Mouse (Mus musculus): Measurements from ENCODE around the gene Dab2ip.

Gene Dab2ip

DNA sequence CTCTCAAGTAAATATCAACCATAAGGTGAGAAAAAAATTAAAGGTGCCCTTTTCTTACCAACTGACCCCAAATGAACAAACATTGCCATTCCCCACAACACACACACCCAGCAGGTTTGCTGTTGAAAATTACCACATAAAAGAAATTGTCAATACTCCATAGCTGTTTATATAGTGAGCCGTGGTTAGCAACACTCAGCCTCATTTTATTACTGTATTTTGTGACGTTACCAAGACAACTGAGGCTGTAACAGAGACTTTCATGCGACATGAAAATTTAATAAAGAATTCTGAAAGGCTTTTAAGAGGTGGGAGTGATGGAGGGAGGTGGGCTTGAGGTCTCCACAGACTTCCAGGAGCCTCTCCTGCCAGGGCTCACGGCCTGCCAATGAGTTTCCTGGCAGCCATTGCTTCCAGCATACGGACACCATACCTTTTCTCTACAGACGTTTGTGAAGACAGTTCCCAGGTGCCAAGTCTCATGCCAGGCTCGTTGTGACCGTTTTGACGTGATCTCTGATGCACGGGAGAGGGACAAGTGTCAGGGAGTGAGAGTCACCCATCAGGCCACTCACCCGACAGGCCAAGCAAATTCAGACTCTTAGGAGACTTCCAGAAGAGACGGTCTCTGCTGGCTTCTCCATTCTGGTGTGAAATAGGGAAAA, 189.4 kb downstream of the Dab2ip start:
- DNase-seq (ENCODE audit: low spot score in 2 of 2): no peak

DNA sequence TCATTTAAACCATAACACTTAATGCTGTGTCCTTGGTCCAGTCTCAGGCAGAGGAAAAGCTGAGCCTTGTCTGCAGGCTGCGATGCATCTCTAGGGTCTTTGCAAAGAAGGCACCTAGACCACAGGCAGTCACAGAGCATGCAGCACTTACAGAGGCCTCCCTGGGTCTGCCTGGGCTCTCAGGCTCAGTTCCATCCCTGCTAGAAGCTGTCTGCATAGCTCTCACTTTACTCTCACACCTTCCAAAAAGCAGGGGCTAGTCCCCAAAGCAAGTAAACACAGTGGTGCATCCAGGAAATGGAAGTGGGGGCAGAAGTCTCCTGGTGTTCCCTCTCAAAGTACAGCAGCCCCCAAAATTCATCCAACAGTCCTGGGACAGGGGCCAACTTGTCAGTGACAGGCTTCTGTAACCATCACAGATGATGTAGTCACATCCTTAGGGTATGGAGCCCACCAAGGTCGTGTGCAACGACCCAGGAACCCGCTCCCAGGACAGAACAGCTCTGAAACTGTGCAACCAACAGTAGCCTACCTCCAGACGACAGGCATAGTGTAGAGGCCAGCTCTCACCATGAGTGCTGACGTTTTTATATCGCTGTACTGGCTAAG, 192.6 kb downstream of the Dab2ip start:
- no peak for DNase-seq (ENCODE audit: low spot score in 2 of 2)

DNA sequence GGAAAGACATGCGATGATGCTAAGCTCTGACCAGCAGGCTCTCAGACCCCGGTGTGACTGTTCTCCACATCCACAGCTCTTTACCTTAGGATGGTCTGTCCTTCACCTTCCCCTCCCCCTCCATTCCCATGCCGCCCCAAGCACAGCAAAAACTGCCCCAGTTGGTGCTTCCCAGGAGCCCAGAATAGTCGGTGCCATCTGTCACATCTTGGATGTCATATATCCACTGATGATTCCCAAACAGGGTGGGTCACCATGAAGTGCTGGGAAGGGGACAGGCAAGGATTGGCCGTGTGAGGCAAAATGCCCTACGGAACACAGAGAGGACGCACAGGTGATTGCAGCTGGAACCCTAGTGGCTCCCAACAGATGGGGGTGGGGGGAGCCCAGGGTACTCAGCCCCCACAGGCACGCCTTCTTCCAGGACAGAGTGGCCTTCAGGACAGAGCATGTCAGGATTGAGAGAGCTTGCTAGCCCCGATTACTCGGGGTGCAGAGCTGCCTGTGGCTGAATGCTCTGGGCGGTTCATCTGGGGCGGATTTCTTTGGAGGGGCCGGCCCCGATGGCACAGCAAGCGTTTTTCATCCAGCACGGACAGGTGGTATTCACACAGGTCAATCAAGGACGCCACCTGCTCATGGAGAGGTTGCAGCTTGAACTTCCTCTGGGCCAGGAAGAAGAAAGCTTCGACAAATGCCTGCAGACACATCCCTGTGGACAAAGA, 193.9 kb downstream of the Dab2ip start:
- DNase-seq (ENCODE audit: low spot score in 2 of 2): no peak

DNA sequence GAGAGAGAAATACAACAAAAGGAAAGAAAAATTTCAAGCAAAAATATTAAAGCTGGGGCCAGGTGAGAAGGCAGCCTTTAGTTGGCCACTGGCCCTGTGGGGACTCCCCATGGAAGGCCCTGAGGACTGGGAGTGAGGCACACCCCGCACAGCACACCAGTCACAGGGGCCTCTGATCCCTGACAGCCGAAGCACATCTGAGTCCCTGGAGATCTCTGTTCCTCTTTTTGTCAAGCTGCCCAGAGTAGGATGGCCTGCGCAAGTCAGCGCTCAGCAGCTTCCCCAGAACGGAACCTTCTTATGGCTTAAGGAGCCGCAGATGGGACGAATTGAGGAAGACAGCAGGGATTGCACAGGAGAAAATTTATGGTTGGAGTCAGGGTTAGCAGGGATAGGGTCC, 198.4 kb downstream of the Dab2ip start:
- no peak for DNase-seq (ENCODE audit: low spot score in 2 of 2)

DNA sequence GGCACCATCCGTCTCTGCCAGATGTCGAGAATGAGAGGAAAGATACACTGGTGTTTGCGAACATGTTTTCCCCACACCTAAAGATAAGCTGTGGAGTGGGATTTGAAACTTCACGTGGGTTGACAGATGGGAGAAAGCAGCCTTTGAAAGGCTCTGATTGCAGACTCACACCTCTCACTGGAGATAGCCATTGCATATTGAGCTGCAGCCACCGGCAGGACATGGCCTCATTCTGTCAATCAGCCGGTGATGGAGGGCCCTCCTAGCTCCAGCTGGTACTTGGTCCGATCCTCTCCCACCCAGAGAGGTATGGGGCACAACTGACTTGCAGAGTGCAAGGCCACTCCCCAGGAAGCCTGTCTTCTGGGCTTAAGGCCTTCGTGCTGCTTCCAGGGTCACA, 202.3 kb downstream of the Dab2ip start:
- no peak for DNase-seq (ENCODE audit: low spot score in 2 of 2)

- DNase-seq (ENCODE audit: low spot score in 2 of 2): no peak
Observed at GRCm38 (mm10) chr2:35760867-35761266, 202.8 kb downstream of the Dab2ip start.

DNA sequence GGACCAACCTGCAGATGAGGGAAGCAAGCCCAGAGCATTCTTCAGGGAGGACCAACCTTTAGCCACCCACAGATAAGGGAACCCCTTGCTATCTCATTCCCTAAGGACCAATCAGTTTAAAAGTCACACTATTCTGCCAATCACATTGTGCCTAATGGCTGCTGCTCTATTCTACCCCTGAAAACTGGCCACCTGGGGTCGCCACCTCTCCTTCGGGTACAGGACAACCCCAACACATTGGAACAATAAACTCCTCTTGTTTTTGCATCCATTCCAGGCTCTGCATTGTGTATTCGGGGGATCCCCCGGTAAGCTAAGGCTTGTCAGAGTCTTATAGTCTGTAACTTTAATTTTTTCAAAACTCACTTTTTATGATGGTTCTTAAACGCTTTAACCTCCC, 203.4 kb downstream of the Dab2ip start:
- no peak for DNase-seq (ENCODE audit: low spot score in 2 of 2)

DNA sequence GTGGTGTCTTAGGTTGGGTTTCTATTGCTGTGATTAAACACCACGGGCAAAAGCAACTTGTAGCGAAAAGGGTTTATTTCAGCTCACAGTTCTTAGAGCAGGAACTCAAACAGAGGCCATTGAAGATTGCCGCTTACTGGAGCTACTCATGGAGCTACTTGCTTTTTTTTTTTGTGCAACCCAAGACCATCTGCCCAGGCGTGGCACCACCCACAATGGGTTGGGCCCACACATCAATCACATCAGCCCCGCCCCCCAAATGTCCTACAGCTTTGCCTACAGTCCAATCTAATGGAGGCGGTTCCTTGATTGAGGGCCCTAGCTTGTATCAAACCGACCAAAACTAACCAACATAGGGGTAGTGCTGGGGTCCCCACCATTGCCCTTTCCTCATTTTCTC, 205.8 kb downstream of the Dab2ip start:
- no peak for DNase-seq (ENCODE audit: low spot score in 2 of 2)

DNA sequence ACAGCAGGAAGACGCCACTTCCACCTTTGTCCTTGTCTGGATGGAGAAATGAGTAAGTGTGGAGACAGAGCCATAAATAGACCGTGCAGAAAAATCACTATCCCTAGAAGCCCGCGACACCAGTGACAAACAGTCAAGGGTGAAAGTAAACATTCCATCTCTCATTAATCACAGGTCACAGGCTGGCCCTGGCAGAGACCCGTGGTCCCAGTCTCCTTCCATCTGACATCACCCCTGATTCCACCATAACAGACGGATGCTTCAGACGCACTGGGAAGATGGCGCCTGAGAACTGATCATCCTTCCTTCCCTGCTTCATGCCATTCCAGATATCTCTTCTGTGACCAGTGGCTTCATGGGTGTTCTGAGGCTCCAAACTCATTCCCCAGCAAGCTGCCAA, 206.3 kb downstream of the Dab2ip start:
- DNase-seq (ENCODE audit: low spot score in 2 of 2): no peak

- peak; percentile 74 to 88 for DNase-seq (ENCODE audit: low spot score in 2 of 2)
Observed at GRCm38 (mm10) chr2:35767834-35768537, 209.9 kb downstream of the Dab2ip start.

DNA sequence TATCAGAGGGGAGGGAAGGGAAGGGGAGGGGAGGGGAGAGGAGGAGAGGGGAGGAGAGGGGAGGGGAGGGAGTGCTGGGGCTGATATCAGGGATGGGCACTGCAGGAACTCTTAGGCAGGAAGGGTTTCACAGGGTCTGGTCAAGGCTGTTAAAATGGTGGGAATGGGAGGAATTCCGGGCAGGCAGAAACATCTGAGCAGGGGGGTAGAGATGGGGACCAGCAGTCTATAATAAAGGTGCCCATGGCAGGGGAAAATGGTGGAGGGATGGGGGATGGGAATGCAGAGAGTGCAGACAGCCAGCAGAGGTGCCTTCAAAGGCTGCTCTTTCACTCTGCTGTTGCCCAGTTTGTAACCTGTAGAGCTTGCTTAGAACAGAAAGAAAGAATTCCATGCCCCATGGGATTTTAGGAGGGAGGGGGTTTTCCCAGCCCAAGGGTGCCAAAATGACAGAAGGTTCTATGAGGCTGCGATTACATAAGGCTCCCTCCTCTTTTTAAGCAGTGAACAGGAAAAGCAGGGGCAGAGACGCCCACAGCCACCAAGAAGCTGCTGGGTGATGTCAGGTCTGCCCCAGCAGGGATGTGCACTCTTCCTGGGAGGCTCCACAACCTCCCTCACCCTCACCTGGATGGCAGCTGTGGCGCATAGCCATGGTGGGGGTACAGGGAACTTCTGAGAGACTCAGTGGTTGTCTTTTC, 210.6 kb downstream of the Dab2ip start:
- DNase-seq (ENCODE audit: low spot score in 2 of 2): peak; percentile 73 to 86

GRCm38 (mm10) chr2:35769398-35769797, 211.3 kb downstream of the Dab2ip start:
- no peak for DNase-seq (ENCODE audit: low spot score in 2 of 2)

GRCm38 (mm10) chr2:35770541-35770940, 212.5 kb downstream of the Dab2ip start:
- peak in 1 of 2 experiments; percentile 41 for DNase-seq (ENCODE audit: low spot score in 2 of 2)

DNA sequence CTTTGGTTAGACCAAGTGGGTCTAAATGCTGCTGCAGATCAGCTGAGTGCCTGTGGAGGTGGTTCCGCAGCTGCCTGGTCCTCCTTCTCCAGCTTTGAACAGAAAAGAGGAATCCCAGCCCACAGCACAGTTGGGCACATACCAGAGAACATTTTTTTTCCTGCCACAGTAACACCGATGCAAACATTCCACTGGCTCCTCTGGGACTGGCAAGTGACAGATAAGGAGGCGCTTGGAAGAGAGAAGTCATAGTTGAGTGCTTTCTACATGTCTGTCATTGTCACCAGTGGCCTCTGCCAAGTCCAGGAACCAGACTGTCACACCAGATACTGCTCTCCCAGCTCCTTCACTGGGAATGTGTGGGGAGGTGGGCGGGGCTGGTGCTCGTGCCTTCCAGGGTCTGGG, 217.6 kb downstream of the Dab2ip start:
- DNase-seq (ENCODE audit: low spot score in 2 of 2): peak; percentile 61 to 75

GRCm38 (mm10) chr2:35776935-35777334, 218.9 kb downstream of the Dab2ip start:
- peak in 1 of 2 experiments; percentile 40 for DNase-seq (ENCODE audit: low spot score in 2 of 2)

- peak in 1 of 2 experiments; percentile 44 for DNase-seq (ENCODE audit: low spot score in 2 of 2)
Observed at GRCm38 (mm10) chr2:35779266-35779665, 221.2 kb downstream of the Dab2ip start.
